Mouse (Mus musculus): ENCODE data around the gene Edc4.

Edc4 gene

DNA sequence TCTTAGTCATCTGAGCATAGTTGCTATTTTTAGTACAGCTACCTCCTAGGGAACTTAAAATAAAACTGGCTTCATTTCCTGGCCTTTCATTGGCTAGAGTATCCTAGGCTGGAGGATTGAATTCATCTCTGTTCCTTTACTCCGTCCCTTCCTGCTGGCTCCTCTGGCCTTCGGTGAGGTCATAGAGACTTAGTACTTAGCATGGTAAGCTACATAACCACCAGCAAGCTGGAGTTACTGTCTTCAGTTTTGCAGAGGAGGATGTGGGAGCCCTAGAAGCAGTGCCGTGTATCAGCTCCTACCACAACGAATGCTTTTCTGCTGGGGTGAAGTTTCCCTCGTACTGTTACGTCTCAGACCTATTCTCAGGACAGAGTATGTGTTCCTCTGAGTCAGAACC, 6.4 kb upstream of the Edc4 start:
- no peak for DNase-seq (ENCODE audit: low read depth, low spot score)

DNA sequence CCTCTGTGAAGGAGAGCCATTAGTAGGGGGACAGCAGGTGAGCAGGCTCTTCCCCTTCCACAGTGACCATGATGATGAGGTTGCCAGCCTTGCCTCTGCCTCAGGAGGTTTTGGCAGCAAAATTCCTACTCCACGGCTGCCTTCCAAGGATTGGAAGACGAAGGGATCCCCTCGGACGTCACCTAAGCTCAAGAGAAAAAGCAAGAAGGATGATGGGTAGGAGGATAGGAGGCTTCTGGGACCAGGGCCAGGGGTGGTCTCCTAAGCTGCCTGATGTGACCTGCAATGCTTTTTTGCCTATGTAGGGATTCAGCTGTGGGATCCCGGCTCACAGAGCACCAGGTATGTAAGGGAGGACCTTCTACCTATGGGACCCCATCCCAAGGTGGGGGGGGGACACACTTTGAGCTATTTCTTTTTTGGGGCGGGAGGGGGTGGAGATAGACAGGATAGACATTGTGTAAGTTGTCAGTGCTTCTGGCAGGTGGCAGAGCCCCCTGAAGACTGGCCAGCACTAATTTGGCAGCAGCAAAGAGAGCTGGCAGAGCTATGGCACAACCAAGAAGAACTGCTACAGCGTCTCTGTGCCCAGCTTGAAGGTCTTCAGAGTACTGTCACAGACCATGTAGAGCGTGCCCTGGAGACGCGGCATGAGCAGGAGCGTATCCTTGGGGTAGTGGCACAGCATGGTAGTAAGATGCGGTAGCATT, 9.2 kb downstream of the Edc4 start:
- DNase-seq (ENCODE audit: low read depth, low spot score): no peak

DNA sequence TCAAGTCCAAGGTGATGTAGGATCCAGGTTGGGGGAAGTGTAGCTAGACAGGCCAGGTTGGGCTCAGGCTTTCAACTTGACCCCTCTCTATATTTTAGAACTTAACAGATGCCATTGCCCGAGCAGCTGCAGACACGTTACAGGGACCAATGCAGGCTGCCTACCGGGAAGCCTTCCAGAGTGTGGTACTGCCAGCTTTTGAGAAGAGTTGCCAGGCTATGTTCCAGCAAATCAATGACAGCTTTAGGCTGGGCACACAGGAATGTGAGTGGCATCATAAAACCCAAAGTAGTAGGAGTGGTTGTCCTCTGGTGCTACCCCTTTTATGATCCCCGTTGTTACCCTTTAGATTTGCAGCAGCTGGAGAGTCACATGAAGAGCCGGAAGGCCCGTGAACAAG, 10.2 kb downstream of the Edc4 start:
- no peak for DNase-seq (ENCODE audit: low read depth, low spot score)

DNA sequence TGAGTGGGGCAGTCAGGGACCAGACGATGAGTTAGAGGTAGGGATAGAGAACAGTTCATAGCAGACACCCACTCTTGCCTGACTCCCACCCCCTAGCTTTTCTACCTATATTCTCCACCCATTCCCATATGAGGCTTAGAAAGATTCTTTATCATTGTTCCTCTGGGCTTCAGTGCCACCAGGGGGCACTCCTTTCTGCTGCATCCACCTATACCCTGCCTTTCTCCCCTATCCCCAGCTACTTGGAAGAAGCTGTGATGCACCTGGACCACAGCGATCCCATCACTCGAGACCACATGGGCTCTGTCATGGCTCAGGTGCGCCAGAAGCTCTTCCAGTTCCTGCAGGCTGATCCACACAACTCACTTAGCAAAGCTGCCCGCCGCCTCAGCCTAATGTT, 11.8 kb downstream of the Edc4 start:
- DNase-seq (ENCODE audit: low read depth, low spot score): no peak

DNA sequence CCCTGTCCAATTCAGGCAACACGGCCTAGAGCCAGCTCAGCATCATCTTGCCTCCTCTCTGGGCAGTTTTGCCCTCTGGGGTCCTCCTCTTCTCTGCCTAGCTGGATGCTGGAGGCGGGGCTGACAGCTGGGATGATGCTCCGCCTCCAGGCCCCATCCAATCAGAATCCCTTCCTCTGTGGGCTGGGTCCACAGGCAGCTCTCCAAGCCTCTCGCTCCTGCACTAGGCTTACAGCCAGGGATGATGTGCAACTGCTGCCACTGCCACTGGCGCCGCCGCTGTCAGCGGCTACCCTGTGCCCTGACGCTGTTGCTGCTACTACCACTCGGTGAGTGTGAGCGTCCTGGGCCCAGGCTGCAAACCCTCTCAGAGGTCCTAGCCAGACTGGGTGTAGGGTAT, 12.7 kb downstream of the Edc4 start, which contains the start of gene Nrn1l:
TSS of gene Nrn1l (plus strand) at position 229 of the 400 bp plus-strand sequence.
- peak; percentile 53 for DNase-seq (ENCODE audit: low read depth, low spot score)

DNA sequence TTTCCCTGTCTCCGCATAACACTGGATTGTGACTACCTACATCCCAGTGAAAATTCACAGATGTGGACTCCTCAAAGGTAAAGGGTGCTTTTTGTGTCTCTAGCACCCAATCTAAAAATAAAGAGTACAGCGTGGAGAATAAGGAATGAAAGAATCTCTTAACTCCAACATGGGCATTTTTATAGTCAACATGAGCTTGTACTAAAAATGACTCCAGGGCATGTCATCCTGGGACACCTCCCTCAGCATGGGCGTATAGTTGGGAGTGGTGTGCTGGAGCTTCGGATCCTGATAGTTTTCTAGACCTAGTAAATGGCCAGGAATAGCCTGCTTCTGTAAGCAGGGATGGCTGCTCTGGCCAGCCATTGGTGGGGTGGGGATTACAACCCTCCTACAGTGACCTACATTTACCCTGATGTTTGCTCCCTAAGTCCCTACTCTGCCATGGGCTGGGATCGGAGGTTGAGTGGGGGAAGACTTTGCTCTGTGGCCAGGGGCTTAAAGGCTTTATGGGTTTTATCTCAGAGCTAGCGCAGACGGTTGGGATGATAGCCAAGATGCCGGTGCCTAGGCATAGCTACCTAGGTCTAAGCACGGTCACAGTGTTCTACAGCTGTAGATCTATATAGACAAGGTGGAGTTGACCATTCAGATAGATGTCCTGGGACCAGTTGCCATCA, 17.3 kb downstream of the Edc4 start:
- DNase-seq (ENCODE audit: low read depth, low spot score): peak; percentile 72

DNA sequence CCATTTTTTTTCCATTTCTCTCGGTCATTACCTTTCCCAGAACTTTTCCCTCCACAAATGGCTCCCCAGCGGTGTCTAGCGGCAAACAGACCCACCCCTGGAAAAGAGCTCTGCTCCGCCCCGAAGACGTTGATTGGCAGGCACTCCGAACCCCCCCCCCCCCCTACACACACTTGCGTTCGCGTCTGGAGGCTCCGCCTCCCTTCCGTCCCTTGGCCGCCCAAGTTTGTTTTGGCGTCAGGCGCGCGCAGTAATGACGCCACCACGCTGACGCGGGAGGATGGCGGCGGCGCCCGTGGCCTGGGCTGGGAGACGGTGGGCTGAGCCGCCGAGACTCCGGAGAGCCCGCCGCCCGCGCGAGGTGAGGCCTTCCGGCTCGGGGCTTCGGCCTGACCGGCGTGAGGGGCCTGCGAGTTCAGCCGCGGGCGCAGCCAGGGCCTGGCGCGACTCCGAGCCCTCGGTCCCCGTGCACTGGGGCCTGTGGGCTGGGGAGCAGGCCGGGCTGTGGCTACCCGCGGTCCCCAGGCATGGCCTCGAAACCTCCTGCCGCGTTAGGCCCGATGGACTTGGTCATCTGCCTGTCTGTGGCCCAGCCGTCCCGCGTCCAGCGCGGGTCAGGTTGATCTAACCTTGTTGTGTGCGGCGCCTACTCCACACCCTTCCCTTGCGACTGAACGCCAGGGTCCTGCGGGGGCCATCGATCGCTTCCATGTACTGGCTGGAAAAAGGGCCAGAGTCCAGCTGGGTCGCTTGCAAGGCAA, 19.7 kb downstream of the Edc4 start, which contains the start of gene Pskh1:
TSS of gene Pskh1 (plus strand) at position 262 of the 761 bp plus-strand sequence.
- DNase-seq (ENCODE audit: low read depth, low spot score): peak; percentile 88

DNA sequence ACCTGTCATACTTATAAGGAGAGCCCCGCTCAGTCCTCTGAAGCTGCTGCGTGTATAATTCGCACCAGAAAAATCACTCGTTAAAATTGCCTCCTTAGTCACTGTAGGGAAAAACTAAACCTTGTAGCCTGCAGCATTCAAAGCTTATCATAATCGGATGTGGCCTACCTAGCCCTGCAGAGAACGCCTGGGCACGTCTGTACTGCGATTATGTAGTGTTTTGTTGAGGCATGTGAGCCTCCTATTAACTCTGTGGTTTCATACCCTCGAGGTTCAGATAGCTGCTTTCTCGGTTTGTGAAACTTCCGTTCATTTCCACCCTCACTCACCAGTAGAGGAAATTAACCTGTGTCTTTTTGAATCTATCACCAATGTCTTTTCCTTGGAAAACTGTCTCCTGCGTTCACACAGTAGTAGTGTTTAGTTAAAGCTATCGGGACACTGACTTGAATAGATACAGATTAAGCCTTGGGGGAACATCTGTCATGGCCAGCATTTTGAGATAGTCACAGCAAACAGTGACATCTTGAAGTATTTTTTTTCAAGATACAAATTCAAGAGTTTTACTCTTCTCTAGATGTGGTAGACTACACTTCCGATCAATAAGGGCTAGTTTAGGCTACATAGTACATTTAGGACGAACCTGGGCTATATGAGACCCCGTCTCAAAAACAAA, 20.4 kb downstream of the Edc4 start:
- DNase-seq (ENCODE audit: low read depth, low spot score): no peak

DNA sequence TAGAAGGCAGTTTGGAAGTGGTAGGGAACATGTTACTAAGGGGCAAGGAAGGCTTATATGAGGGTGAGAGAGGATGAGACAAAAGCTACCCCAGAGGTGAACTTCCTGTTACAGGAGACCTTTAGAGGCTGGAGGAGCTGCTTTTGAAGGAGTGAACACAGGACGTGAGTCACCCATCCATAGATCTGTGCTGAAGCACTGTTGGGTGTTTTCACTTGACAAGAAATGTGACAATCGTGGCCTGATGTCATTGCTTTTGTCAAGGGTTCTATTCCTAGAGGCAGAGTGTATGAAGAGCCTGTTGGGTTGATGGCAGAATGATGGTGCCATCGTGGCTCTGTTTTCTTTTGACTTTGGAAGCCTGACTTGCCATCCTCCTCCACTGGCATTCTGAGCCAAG, 38.7 kb downstream of the Edc4 start:
- DNase-seq (ENCODE audit: low read depth, low spot score): no peak

DNA sequence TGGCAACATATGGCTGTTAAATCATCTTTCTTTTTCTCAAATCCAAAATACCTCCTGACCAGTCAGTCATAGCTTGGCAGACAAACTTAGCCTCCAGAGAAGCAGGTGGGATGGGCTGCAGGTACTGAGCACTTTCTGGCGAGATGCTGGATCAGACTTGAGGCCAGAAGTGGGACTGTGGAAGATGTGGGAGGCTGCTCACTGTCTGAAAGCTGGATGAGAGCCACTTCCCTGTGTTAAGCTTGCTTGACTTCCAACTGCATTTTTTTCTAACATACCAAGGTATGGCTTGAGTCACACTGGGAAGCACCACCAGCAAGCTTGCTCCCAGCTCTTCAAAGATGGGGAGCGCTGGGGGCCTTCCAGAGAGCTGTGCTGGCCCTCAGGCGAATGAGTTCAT, 44.4 kb downstream of the Edc4 start:
- no peak for DNase-seq (ENCODE audit: low read depth, low spot score)

DNA sequence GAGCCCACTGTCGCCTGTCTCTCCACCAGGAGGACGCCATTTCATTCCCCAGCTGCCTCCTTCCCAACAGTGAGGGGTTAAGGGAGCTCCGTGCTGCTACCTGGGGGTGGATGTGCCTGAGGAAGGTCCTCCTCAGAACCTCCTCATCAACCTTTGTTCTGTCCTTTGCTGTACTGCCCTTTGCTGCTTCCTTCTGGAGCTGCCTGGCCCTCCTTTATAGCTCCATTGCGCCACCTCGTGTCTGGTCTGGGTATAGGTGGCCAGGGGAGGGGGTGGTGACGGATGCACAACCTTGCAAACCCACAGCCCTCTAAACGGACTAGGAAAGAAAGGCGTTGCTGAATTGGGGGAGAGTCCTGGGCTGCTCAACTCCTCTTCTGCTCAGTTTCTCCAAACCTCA, 49.9 kb downstream of the Edc4 start:
- peak; percentile 55 for DNase-seq (ENCODE audit: low read depth, low spot score)

DNA sequence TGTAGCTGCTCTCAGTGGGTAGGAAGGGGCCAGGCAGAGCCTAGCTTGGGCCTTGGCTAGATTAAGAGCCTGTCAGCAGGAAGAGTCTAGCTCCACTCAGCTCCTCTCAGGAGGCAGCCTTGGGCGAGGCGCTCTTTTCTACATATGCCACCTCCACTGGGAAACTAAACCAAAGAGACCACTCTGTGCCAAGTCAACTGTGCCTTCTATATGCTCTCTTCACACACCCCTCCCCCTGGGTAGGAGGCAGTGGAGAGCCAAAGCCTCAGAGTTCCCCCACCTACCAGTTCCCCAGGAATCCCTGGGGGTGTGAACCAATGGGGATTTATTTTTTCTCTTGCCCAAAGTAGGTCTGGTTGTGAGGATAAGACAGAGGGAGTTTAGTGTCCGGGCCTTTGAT, 50.6 kb downstream of the Edc4 start:
- no peak for DNase-seq (ENCODE audit: low read depth, low spot score)

DNA sequence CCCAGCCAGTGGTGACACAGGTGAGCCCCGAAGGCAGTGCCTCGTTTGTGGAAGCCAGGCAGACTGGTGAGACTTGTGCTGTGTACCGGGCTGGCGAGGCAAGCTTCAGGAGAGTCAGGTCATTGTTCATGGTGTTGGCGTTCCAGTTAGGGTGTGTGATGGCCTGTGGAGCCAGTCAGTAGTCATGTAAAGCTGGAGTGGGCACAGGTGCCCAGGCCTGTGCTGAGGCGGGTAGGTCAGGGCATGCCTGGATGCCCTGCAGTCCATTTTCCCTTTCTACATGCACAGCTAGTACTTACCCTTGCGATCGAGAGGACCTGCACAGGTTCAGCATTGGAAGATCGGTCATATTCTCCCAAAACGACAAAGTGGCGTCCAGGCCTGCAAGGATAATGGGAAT, 51.8 kb downstream of the Edc4 start:
- DNase-seq (ENCODE audit: low read depth, low spot score): no peak

DNA sequence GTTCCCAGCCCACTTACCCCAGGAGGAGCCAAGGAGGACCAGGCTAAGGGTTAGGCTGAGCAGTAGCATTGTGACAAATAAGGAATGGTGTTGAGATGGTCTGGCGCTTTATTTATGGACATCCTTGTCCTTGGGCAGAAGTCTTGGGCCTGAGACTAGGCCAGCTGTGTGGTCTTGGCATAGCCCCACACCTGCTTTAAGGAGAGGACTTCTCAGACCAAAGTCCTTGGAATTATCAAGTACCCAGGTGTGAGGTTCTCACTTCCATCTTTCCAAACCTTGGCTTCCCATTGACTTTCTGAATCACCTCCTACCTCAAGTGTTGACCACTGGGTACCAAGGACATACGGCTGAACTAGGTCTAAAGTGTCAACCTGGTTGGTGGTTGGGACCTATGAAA, 53.1 kb downstream of the Edc4 start, which contains the start of gene Ctrl:
TSS of gene Ctrl (minus strand) at position 101 of the 400 bp plus-strand sequence.
- no peak for DNase-seq (ENCODE audit: low read depth, low spot score)

DNA sequence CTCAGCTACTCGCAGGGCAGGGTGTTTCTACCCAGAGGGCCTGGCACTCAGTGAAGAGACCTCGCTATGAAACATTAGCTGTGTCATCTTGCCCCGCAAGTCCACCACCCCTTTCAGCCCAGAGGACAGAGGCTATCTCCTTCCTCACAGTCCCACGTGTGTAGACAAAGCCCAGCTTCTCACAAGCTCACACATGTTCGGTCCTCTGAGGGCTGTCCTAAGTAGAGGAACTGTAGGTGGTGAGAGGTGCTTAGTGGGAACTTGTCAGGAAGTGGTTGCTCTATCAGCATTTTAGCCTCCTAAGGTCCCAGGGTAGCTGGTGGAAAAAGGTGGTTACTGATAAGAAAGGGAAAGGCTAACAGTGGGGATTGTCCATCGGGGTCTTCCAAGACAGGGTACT, 54.4 kb downstream of the Edc4 start:
- no peak for DNase-seq (ENCODE audit: low read depth, low spot score)

DNA sequence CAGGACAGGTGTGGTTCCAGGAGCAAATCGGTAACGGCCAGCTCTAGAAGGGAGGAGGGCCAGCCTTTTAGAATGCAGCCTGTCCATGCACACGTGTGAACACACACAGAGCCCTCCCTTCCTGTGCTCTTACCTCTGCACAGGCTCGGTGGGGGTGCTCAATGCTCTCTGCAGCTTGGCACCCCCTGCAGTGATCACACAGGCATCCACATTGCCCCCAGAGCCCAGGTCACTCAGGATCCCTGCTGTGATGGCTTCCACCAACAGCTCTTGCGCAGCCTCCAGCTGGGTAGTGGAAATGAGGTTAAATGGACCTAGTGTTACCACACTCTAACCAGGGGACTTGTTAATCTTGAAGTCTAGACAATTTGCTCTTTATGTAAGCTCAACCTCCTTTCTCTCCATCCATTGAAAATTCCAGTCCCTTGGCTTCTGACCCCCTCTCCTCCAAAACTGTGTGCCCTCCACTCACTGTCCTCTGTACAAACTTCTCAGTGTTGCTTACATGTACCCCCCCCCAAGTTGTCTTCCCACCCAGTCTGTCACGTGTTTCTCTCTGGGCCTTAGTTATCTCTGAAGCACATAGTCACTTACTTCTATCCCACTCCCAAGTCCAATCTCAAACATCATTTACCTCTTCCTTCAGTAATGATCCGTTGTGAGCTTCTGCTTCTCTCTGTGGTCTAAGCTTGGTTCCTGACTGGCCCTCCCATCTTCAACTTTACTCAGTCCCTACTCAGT, 55.4 kb downstream of the Edc4 start:
- DNase-seq (ENCODE audit: low read depth, low spot score): no peak

DNA sequence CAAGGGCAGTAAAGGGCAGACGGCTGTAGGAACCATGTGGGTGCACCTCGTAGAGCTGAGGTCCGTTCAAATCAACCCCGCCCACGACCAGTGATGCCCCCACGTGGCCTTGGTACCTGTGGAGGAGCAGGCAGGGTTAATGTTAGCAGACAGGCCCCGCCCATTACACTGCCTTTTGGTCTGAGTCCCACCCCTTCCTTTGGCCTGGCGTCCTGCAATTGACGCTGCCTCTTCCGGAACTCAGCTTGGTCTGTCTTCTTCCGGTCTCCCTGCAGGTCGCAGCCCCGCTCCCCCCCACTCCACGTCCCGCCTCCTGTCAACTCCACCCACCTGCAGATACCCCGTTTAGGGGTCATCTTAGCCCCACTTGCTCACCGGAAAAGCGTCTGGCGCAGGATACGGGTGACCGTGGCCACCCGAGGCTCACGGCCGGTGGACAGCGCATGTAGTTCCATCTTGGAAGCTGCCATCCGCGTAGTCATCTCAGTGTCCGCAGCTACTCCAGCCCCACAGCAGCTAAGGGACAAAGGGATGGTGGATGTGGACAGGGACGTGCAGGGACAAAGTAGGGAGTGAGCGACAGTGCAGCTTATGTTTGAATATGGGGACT, 56.3 kb downstream of the Edc4 start:
- DNase-seq (ENCODE audit: low read depth, low spot score): peak; percentile 77

DNA sequence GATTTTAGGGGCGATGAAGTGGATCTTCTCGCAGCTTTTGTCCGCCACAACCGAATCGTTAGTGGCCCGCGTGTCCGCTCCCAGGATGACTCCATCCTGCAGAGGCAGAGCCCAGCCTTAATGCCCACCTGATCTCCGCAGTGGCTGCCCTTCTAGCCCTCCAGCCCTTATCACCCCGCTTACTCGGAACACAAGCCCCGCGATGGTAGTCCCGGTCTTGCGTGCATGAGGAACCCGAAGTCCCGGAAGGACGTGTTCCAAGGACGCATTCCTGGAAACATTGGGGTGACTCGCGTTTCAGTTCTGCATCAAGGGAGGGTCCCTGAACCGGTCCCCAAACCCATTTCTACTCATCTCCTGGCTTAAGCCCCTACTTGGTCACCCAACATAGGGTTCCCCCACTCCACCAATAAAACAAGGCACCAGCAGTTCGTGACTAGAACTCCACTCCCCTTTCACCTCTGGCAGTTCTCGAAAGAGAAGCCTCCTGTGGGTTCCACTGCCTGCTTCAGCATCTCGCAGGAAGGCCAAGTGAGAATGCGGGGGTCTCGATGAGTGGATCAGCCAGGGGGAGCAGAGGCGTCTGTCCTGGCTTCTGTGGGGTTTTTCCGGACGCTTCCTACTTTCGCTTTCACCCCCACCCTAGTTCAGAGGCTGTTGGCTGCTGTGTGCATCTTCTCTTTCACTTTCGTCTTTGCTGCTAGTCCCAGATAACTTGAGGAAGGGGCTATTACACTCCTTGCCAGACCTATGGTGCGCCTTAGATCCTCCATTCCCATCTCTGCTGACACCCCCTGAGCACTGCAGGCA, 57.0 kb downstream of the Edc4 start:
- no peak for DNase-seq (ENCODE audit: low read depth, low spot score)

DNA sequence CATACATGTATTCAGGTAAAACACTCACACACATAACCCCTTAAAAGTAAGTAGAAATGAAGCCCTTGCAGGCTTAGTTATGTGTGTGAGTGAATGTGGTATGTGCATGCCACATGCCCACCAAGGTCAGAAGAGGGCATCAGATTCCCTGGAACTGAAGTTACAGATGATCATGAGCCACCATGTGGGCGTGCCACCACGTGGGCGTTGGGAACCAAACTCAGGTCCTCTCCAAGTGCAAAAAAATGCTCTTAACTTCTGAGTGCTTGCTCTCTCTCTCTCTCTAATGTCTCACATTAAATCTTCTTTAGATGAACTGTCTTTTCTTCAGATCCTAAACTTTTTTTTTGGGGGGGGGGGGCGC, 57.6 kb downstream of the Edc4 start, which contains the start of gene Psmb10:
TSS of gene Psmb10 (minus strand) at position 139 of the 364 bp plus-strand sequence.
- DNase-seq (ENCODE audit: low read depth, low spot score): no peak

DNA sequence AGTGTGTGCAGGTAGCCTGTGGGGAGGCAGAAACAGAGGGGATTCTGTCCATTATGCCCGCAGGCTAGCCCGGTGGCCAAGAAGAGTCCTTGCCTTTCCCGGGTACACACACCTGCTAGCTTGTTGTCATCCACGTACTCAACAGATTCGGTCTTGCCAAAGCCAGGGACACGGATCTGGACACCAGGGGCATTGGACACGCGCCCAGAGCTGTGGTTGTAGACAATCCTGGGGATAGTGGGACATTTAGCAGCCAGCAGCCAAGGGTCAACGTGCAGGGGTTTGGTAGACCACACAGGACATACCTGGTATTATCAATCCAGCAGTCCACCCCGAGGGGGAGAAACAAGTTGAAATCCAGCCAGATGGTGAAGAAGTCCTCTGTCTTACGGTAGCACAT, 61.3 kb downstream of the Edc4 start:
- no peak for DNase-seq (ENCODE audit: low read depth, low spot score)

Measured in retina, adult 2 months (tissue).